Mouse (Mus musculus) neural tube, embryonic 13.5 days (tissue): ENCODE measurements around the gene Btbd35f27. TPM values are rescaled to one million over a fixed set of nuclear protein-coding genes. Genes with fewer than 3 reads are reported as not detected.
"Not testable (repeated sequence)": the region's sequence is repeated elsewhere in the genome, so short reads cannot be mapped to it uniquely, and the experiment has no call there.

Source experiments
- ATAC-seq: fragments of 200-750 bp; cut with Nextera tagmentation; 2 replicates; pipeline ENCODE4 v1.8.0; 2017; ENCODE audit warnings: low read depth, mild to moderate bottlenecking, moderate TSS enrichment, moderate library complexity
- H3K27ac ChIP-seq: fragments of 300-500 bp; sonication (generic); replicated peaks from 2 replicates; pipeline ENCODE4 v1.5.1; 2015; ENCODE audit warnings: moderate library complexity, mild to moderate bottlenecking, inconsistent platforms
- H3K27me3 ChIP-seq: fragments of 300-500 bp; sonication (generic); 2 replicates; pipeline ENCODE4 v1.6.1; 2015; ENCODE audit warnings: mild to moderate bottlenecking, inconsistent platforms
- H3K36me3 ChIP-seq: fragments of 300-500 bp; sonication (generic); 2 replicates; pipeline ENCODE4 v1.6.1; 2015; ENCODE audit warnings: mild to moderate bottlenecking, inconsistent platforms
- H3K4me1 ChIP-seq: fragments of 300-500 bp; sonication (generic); replicated peaks from 2 replicates; pipeline ENCODE4 v1.6.1; 2015; ENCODE audit warnings: inconsistent platforms
- H3K4me2 ChIP-seq: fragments of 300-500 bp; sonication (generic); 2 replicates; pipeline ENCODE4 v1.6.1; 2015; ENCODE audit warnings: inconsistent platforms, mild to moderate bottlenecking, moderate library complexity
- H3K4me3 ChIP-seq: fragments of 300-500 bp; sonication (generic); 2 replicates; pipeline ENCODE4 v1.5.1; 2015; ENCODE audit warnings: mild to moderate bottlenecking, inconsistent platforms
- H3K9ac ChIP-seq: fragments of 300-500 bp; sonication (generic); 2 replicates; pipeline ENCODE4 v1.6.1; 2015; ENCODE audit warnings: moderate library complexity, mild to moderate bottlenecking, inconsistent platforms
- H3K9me3 ChIP-seq: fragments of 300-500 bp; sonication (generic); 2 replicates; pipeline ENCODE4 v1.6.1; 2016; ENCODE audit warnings: inconsistent platforms
- WGBS: fragments of 180-500 bp; shearing (Covaris S2); methylation state at CpG from one replicate; pipeline ENCODE4 v1.1.7; 2015; 5-methylcytosine and 5-hydroxymethylcytosine counted together
- polyA plus RNA-seq: library from polyadenylated mRNA; unstranded; fragments of >200 nt; fragmentation: Nextera tagmentation; extraction: Ambion mirVana; gene quantifications from 2 replicates; pipeline ENCODE4 v1.2.1, GENCODE M21; 2015

Gene Btbd35f27
- not detected in 2 replicates for polyA plus RNA-seq

DNA sequence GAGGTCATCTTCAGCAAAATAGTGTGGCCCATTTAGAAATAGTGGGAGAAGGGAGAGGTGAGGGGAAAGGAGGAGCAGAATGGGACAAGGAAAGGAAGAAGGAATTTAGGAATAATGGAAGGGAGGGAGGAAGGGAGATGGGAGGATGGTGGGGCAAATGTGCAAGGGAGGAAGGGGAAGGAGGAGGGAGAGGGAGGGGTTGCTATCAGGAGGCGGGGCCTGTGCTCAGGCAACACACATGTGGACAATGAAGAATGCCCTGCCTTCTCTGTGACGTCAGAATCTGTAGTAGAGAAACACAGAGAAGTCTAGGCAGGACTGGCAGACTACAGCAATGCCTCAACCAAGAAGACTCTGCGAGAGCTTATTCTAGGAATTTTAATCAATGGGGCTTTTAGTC is at the start of gene Btbd35f27:
Btbd35f27 (plus strand) TSS at position 301 of the 400 bp plus-strand sequence.
- not testable (repeated sequence) for H3K36me3 ChIP-seq, H3K9ac ChIP-seq, H3K9me3 ChIP-seq, H3K4me1 ChIP-seq, H3K27ac ChIP-seq, ATAC-seq, H3K27me3 ChIP-seq, H3K4me2 ChIP-seq, H3K4me3 ChIP-seq
- WGBS: 74% methylated on average over 2 of the region's 3 CpGs

Other genes starting within 250 kb of the Btbd35f27 start
- not detected in 2 replicates for gene Btbd35f4, start 151.6 kb upstream of the Btbd35f27 start, polyA plus RNA-seq